Mouse (Mus musculus): ENCODE data around the gene Slf2.

GRCm38 (mm10) chr19:45012636-45013035 lies 81.7 kb downstream of the Slf2 start:
- TF ChIP-seq CTCF (IDR thresholded peaks at IDR 0.05; ENCODE audit: low read depth, low read length) (no peak), POLR2A (IDR thresholded peaks at IDR 0.05; ENCODE audit: extremely low read depth, insufficient read depth, low read length) (no peak)
